Mouse (Mus musculus): ENCODE results near the gene Usp33.

Gene Usp33

GRCm38 (mm10) chr3:152342961-152343517 is 3.2 kb upstream of the Usp33 start:
- DNase-seq, result no peak

- peak; percentile 60 to 61 for DNase-seq
These were observed 409 bp downstream of the Usp33 start for GRCm38 (mm10) chr3:152346633-152347141.

GRCm38 (mm10) chr3:152347227-152347626 is 949 bp downstream of the Usp33 start:
- no peak for DNase-seq

GRCm38 (mm10) chr3:152348011-152348830 is 1.9 kb downstream of the Usp33 start:
- DNase-seq, result no peak

GRCm38 (mm10) chr3:152350431-152350830 is 4.2 kb downstream of the Usp33 start:
- no peak for DNase-seq

- no peak for DNase-seq
These were observed 4.7 kb downstream of the Usp33 start for GRCm38 (mm10) chr3:152350966-152351365.

- no peak for DNase-seq
These were observed 6.0 kb downstream of the Usp33 start for GRCm38 (mm10) chr3:152352289-152352688.

GRCm38 (mm10) chr3:152353434-152354177 is 7.3 kb downstream of the Usp33 start:
- no peak for DNase-seq

GRCm38 (mm10) chr3:152355361-152355760 is 9.1 kb downstream of the Usp33 start:
- no peak for DNase-seq

GRCm38 (mm10) chr3:152356751-152357150 is 10.5 kb downstream of the Usp33 start:
- no peak for DNase-seq

GRCm38 (mm10) chr3:152359151-152359550 is 12.9 kb downstream of the Usp33 start:
- DNase-seq, result peak; percentile 20 to 21

- no peak for DNase-seq
These were observed 17.9 kb downstream of the Usp33 start for GRCm38 (mm10) chr3:152364181-152364580.

- DNase-seq, result no peak
These were observed 29.8 kb downstream of the Usp33 start for GRCm38 (mm10) chr3:152376063-152376462.

GRCm38 (mm10) chr3:152384106-152384505 is 37.8 kb downstream of the Usp33 start:
- DNase-seq, result no peak

GRCm38 (mm10) chr3:152395350-152396277 is 49.3 kb downstream of the Usp33 start, which contains the start of gene Zzz3:
Gene Zzz3, plus strand, starts transcription at chr3:152395473.
- peak; percentile 88 to 93 for DNase-seq

GRCm38 (mm10) chr3:152396278-152396987 is 50.2 kb downstream of the Usp33 start:
- peak; percentile 98 to 99 for DNase-seq

GRCm38 (mm10) chr3:152396988-152397314 is 50.7 kb downstream of the Usp33 start:
- DNase-seq, result peak in 1 of 2 experiments; percentile 31

GRCm38 (mm10) chr3:152397335-152397940 is 51.2 kb downstream of the Usp33 start:
- DNase-seq, result no peak

- DNase-seq, result no peak
These were observed 54.2 kb downstream of the Usp33 start for GRCm38 (mm10) chr3:152400441-152400840.

GRCm38 (mm10) chr3:152400875-152401274 is 54.6 kb downstream of the Usp33 start:
- DNase-seq, result no peak

Data from cerebellum, postnatal 36 days (tissue).